Mouse (Mus musculus) spleen, adult 2 months (tissue): Measurements from ENCODE around the gene Psmd9. TPM values are rescaled to one million over a fixed set of nuclear protein-coding genes. Genes with fewer than 3 reads are reported as not detected.
"Not testable (repeated sequence)": the region's sequence is repeated elsewhere in the genome, so short reads cannot be mapped to it uniquely, and the experiment has no call there.

ENCODE experiments used
- DNase-seq, 2 experiments: peaks; one replicate each; pipeline versions ENCODE4 v3.0.0 to v3.0.0-alpha.2; 2012 to 2021; ENCODE audit warnings: low spot score in 2 of 2, low read depth in 1 of 2
- H3K27ac ChIP-seq: fragments of 200-500 bp; 2 replicates; pipeline ENCODE4 v1.5.1; 2012; ENCODE audit warnings: low read length, inconsistent platforms; ENCODE audit not compliant: insufficient read depth
- H3K27me3 ChIP-seq: fragments of 200-500 bp; 2 replicates; pipeline ENCODE4 v1.6.1; 2012; ENCODE audit warnings: mild to moderate bottlenecking, moderate library complexity, low read length, inconsistent platforms; ENCODE audit not compliant: control insufficient read depth, insufficient read depth
- H3K36me3 ChIP-seq: fragments of 200-500 bp; 2 replicates; pipeline ENCODE4 v1.6.1; 2012; ENCODE audit warnings: mild to moderate bottlenecking, low read length, inconsistent platforms; ENCODE audit not compliant: control insufficient read depth, insufficient read depth
- H3K4me1 ChIP-seq: fragments of 200-500 bp; 2 replicates; pipeline ENCODE4 v1.6.1; 2011; ENCODE audit warnings: inconsistent platforms; ENCODE audit not compliant: control insufficient read depth, insufficient read depth, insufficient read length
- H3K4me3 ChIP-seq: fragments of 200-500 bp; 2 replicates; pipeline ENCODE4 v1.5.1; 2011; ENCODE audit warnings: mild to moderate bottlenecking, inconsistent platforms; ENCODE audit not compliant: insufficient read depth, insufficient read length; ENCODE audit errors: extremely low read depth
- CTCF ChIP-seq: fragments of 200-500 bp; IDR thresholded peaks from 2 replicates; pipeline ENCODE4 v1.5.1; 2011; ENCODE audit warnings: mild to moderate bottlenecking, inconsistent platforms; ENCODE audit not compliant: insufficient read depth, insufficient read length, insufficient replicate concordance; ENCODE audit errors: extremely low read depth
- POLR2A ChIP-seq: fragments of 200-500 bp; IDR thresholded peaks from 2 replicates; pipeline ENCODE4 v1.6.1; 2011; ENCODE audit warnings: low read depth, low read length, inconsistent platforms
- WGBS: fragments of 180-500 bp; shearing (Covaris S2); methylation state at CpG from one replicate; pipeline ENCODE4 v1.1.7; 2018; 5-methylcytosine and 5-hydroxymethylcytosine counted together
- polyA plus RNA-seq: library from polyadenylated mRNA; depleted of rRNA; stranded (reverse); fragments of >200 nt; gene quantifications from 2 replicates; pipeline ENCODE4 v1.2.3, GENCODE M21; 2012

Gene Psmd9
- polyA plus RNA-seq, 1 experiment, result 13.3 TPM

- TF ChIP-seq CTCF (no peak), POLR2A (no peak)
- DNase-seq, result no peak
- Histone ChIP-seq H3K36me3 (no peaks in the 10 kb centered on the region), H3K27me3 (no peaks in the 10 kb centered on the region), H3K4me3 (no peak overlapping the region), H3K4me1 (no peaks in the 10 kb centered on the region), H3K27ac (no peak overlapping the region)
- 77% methylated on average over 5 of the region's 5 CpGs for WGBS
Observed at GRCm38 (mm10) chr5:123201987-123202386, 32.8 kb downstream of the Psmd9 start.

- DNase-seq, H3K27ac ChIP-seq, H3K4me1 ChIP-seq, H3K4me3 ChIP-seq, H3K27me3 ChIP-seq, H3K36me3 ChIP-seq: not testable (repeated sequence)
- WGBS, result 52% methylated on average over 4 of the region's 4 CpGs
Observed at GRCm38 (mm10) chr5:123202771-123203170, 33.6 kb downstream of the Psmd9 start.

GRCm38 (mm10) chr5:123203591-123203990 is 34.4 kb downstream of the Psmd9 start:
- not testable (repeated sequence) for H3K4me1 ChIP-seq, DNase-seq, H3K27ac ChIP-seq, H3K4me3 ChIP-seq, H3K27me3 ChIP-seq, H3K36me3 ChIP-seq
- 89% methylated on average over 7 of the region's 7 CpGs for WGBS

GRCm38 (mm10) chr5:123222346-123223050 is 53.3 kb downstream of the Psmd9 start:
- WGBS, result 77% methylated on average over 5 of the region's 5 CpGs
- H3K27me3 ChIP-seq, H3K27ac ChIP-seq, H3K4me3 ChIP-seq, H3K4me1 ChIP-seq, H3K36me3 ChIP-seq, DNase-seq: not testable (repeated sequence)

- Histone ChIP-seq H3K4me1 (no peaks in the 10 kb centered on the region), H3K36me3 (no peaks in the 10 kb centered on the region), H3K4me3 (no peak overlapping the region), H3K27me3 (no peaks in the 10 kb centered on the region), H3K27ac (no peak overlapping the region)
- no peak for DNase-seq
- TF ChIP-seq POLR2A (no peak), CTCF (no peak)
- WGBS, result 66% methylated on average over 4 of the region's 4 CpGs
Observed at GRCm38 (mm10) chr5:123223051-123223410, 53.8 kb downstream of the Psmd9 start.

GRCm38 (mm10) chr5:123223861-123224260 is 54.6 kb downstream of the Psmd9 start:
- H3K27ac ChIP-seq, result not testable (repeated sequence)
- WGBS, result 65% methylated on average over 6 of the region's 6 CpGs

GRCm38 (mm10) chr5:123226851-123227250 is 57.6 kb downstream of the Psmd9 start:
- WGBS, result 94% methylated on average over 7 of the region's 7 CpGs
- Histone ChIP-seq H3K4me1 (no peaks in the 10 kb centered on the region; the same call in 1 of the 2 replicates), H3K4me3 (no peak overlapping the region), H3K27ac (no peak overlapping the region), H3K36me3 (no peaks in the 10 kb centered on the region), H3K27me3 (no peaks in the 10 kb centered on the region)
- no peak for DNase-seq
- TF ChIP-seq CTCF, result no peak
- TF ChIP-seq POLR2A, result no peak

More at GRCm38 (mm10) chr5:123223861-123224260, 54.6 kb downstream of the Psmd9 start:
- not testable (repeated sequence) for H3K36me3 ChIP-seq, DNase-seq, H3K4me1 ChIP-seq, H3K27me3 ChIP-seq, H3K4me3 ChIP-seq
